Mouse (Mus musculus) heart, adult 2 months (tissue): ENCODE data around the gene Tubgcp2.

Experiments used
- EP300 ChIP-seq: fragments of 200-500 bp; IDR thresholded peaks from 2 replicates; pipeline ENCODE4 v1.6.1; 2011; ENCODE audit warnings: low read depth, low read length, control low read depth; ENCODE audit not compliant: insufficient read depth
- POLR2A ChIP-seq: fragments of 200-500 bp; IDR thresholded peaks from 2 replicates; pipeline ENCODE4 v1.6.1; 2011; ENCODE audit warnings: mild to moderate bottlenecking, low read depth, low read length, control low read depth; ENCODE audit not compliant: insufficient read depth

DNA sequence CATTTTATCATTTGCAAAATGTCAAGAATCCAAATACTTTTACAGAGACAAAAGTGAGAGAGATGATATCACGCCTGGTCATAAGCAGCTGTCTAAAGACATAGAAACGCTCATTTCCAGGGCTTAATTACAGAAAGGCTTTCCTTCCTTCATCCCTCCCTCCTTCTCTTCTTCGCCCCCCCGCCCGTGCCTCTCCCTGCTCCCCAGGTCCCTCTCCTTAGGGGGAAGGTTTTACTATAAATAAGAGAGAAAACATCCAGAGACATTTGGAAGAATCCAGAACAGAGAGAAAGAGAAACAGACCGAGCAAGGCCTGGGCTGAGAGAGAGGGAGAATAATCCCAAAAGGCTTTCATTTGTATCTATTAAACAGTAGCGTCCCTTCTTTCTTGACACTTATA, 1.0 kb downstream of the Tubgcp2 start:
- TF ChIP-seq EP300 (no peak), POLR2A (no peak)
